Mouse (Mus musculus) kidney, embryonic 16.5 days (tissue): Measurements from ENCODE around the gene Adipor1. TPM values are rescaled to one million over a fixed set of nuclear protein-coding genes. Genes with fewer than 3 reads are reported as not detected.

ENCODE experiments used
- ATAC-seq: fragments of 200-750 bp; cut with Nextera tagmentation; 2 replicates; pipeline ENCODE4 v1.8.0; 2017; ENCODE audit warnings: moderate TSS enrichment; ENCODE audit not compliant: low FRiP score, low TSS enrichment
- H3K27ac ChIP-seq: fragments of 300-500 bp; sonication (generic); 2 replicates; pipeline ENCODE4 v1.5.1; 2014; ENCODE audit warnings: low read length
- H3K27me3 ChIP-seq: fragments of 300-500 bp; sonication (generic); 2 replicates; pipeline ENCODE4 v1.6.1; 2014; ENCODE audit warnings: low read length, control low read depth, mixed read lengths; ENCODE audit not compliant: insufficient read depth
- H3K36me3 ChIP-seq: fragments of 300-500 bp; sonication (generic); 2 replicates; pipeline ENCODE4 v1.6.1; 2014; ENCODE audit warnings: low read length, control low read depth, mixed read lengths; ENCODE audit not compliant: insufficient read depth
- H3K4me1 ChIP-seq: fragments of 300-500 bp; sonication (generic); 2 replicates; pipeline ENCODE4 v1.6.1; 2014; ENCODE audit warnings: low read length, control low read depth, mixed read lengths; ENCODE audit not compliant: insufficient read depth
- H3K4me2 ChIP-seq: fragments of 300-500 bp; sonication (generic); replicated peaks from 2 replicates; pipeline ENCODE4 v1.6.1; 2014; ENCODE audit warnings: low read depth, low read length
- H3K4me3 ChIP-seq: fragments of 300-500 bp; sonication (generic); 2 replicates; pipeline ENCODE4 v1.5.1; 2014; ENCODE audit warnings: mild to moderate bottlenecking, low read length
- H3K9ac ChIP-seq: fragments of 300-500 bp; sonication (generic); replicated peaks from 2 replicates; pipeline ENCODE4 v1.6.1; 2014; ENCODE audit warnings: low read length
- H3K9me3 ChIP-seq: fragments of 300-500 bp; sonication (generic); 2 replicates; pipeline ENCODE4 v1.6.1; 2016; ENCODE audit warnings: low read length, control low read depth
- WGBS: fragments of 180-500 bp; shearing (Covaris S2); extraction: QIAGEN DNeasy Blood & Tissue Kit; methylation state at CpG from one replicate; pipeline ENCODE4 v1.1.7; 2014; 5-methylcytosine and 5-hydroxymethylcytosine counted together
- polyA plus RNA-seq: library from polyadenylated mRNA; unstranded; fragments of >200 nt; fragmentation: Nextera tagmentation; extraction: Ambion mirVana; gene quantifications from 2 replicates; pipeline ENCODE4 v1.2.1, GENCODE M21; 2015

Gene Adipor1
- 98.2 and 101 TPM in 2 replicates for polyA plus RNA-seq

- Histone ChIP-seq H3K36me3 (peaks cover 12% of the 10 kb centered on the region), H3K4me3 (peak within 1 kb of the TSS; percentile 88), H3K9ac (peak within 1 kb of the TSS; percentile 93), H3K9me3 (no peaks in the 10 kb centered on the region), H3K4me2 (peak within 1 kb of the TSS; percentile 62), H3K27me3 (no peaks in the 10 kb centered on the region), H3K4me1 (peaks cover 48% of the 10 kb centered on the region), H3K27ac (peak within 1 kb of the TSS; percentile 96)
- ATAC-seq = peak; percentile 100
- WGBS = under 1% methylated on average over 75 of the region's 77 CpGs
These were observed at the start of gene Adipor1 for GRCm38 (mm10) chr1:134415168-134415831. Gene Adipor1 (plus strand): TSS chr1:134415378.

GRCm38 (mm10) chr1:134365491-134365890 lies 49.7 kb upstream of the Adipor1 start:
- H3K4me2 ChIP-seq = no peak overlapping the region
- no peak overlapping the region for H3K27ac ChIP-seq
- no peaks in the 10 kb centered on the region for H3K36me3 ChIP-seq
- no peak overlapping the region for H3K4me3 ChIP-seq
- WGBS = 65% methylated on average over 5 of the region's 5 CpGs
- H3K4me1 ChIP-seq = peaks cover 11% of the 10 kb centered on the region
- no peaks in the 10 kb centered on the region for H3K27me3 ChIP-seq
- ATAC-seq = no peak
- H3K9ac ChIP-seq = no peak overlapping the region
- peaks cover 4% of the 10 kb centered on the region; the same call in 1 of the 2 replicates for H3K9me3 ChIP-seq

- Histone ChIP-seq H3K4me1 (no peaks in the 10 kb centered on the region), H3K9me3 (peaks cover 4% of the 10 kb centered on the region; the same call in 1 of the 2 replicates), H3K36me3 (no peaks in the 10 kb centered on the region), H3K4me2 (no peak overlapping the region), H3K4me3 (no peak overlapping the region), H3K9ac (no peak overlapping the region), H3K27me3 (no peaks in the 10 kb centered on the region), H3K27ac (no peak overlapping the region)
- no peak for ATAC-seq
- WGBS = 46% methylated on average over 9 of the region's 9 CpGs
These were observed 46.3 kb upstream of the Adipor1 start for GRCm38 (mm10) chr1:134368777-134369337.

- Histone ChIP-seq H3K36me3 (no peaks in the 10 kb centered on the region), H3K27me3 (no peaks in the 10 kb centered on the region), H3K4me1 (no peaks in the 10 kb centered on the region), H3K27ac (no peak overlapping the region), H3K4me3 (no peak overlapping the region), H3K9ac (no peak overlapping the region), H3K4me2 (no peak overlapping the region), H3K9me3 (peaks cover 4% of the 10 kb centered on the region; the same call in 1 of the 2 replicates)
- no peak for ATAC-seq
- 43% methylated on average over 2 of the region's 2 CpGs for WGBS
These were observed 41.1 kb upstream of the Adipor1 start for GRCm38 (mm10) chr1:134374124-134374523.

- peak overlapping the region; percentile 60 for H3K4me2 ChIP-seq
- no peaks in the 10 kb centered on the region for H3K9me3 ChIP-seq
- no peak overlapping the region for H3K9ac ChIP-seq
- no peaks in the 10 kb centered on the region for H3K36me3 ChIP-seq
- H3K27me3 ChIP-seq = no peaks in the 10 kb centered on the region
- no peak for ATAC-seq
- H3K27ac ChIP-seq = no peak overlapping the region
- H3K4me3 ChIP-seq = no peak overlapping the region
- WGBS = 51% methylated on average over 2 of the region's 2 CpGs
- peaks cover 10% of the 10 kb centered on the region; the same call in 1 of the 2 replicates for H3K4me1 ChIP-seq
These were observed 34.1 kb upstream of the Adipor1 start for GRCm38 (mm10) chr1:134381051-134381450.

GRCm38 (mm10) chr1:134381795-134382625 lies 33.2 kb upstream of the Adipor1 start:
- Histone ChIP-seq H3K4me1 (peaks cover 10% of the 10 kb centered on the region; the same call in 1 of the 2 replicates), H3K27me3 (no peaks in the 10 kb centered on the region), H3K4me2 (peak overlapping the region; percentile 60), H3K9me3 (no peaks in the 10 kb centered on the region), H3K27ac (no peak overlapping the region), H3K36me3 (no peaks in the 10 kb centered on the region), H3K9ac (peak overlapping the region; percentile 48), H3K4me3 (peak overlapping the region; percentile 40)
- no peak for ATAC-seq
- WGBS = 4% methylated on average over 19 of the region's 19 CpGs

GRCm38 (mm10) chr1:134384581-134384980 lies 30.6 kb upstream of the Adipor1 start:
- Histone ChIP-seq H3K36me3 (no peaks in the 10 kb centered on the region), H3K4me2 (no peak overlapping the region), H3K4me1 (peaks cover 10% of the 10 kb centered on the region; the same call in 1 of the 2 replicates), H3K9ac (no peak overlapping the region), H3K4me3 (no peak overlapping the region), H3K27me3 (no peaks in the 10 kb centered on the region), H3K27ac (no peak overlapping the region), H3K9me3 (no peaks in the 10 kb centered on the region)
- WGBS = 71% methylated on average over 4 of the region's 4 CpGs
- ATAC-seq = no peak

GRCm38 (mm10) chr1:134385176-134385575 lies 30.0 kb upstream of the Adipor1 start:
- Histone ChIP-seq H3K4me1 (peaks cover 10% of the 10 kb centered on the region; the same call in 1 of the 2 replicates), H3K9me3 (no peaks in the 10 kb centered on the region), H3K36me3 (no peaks in the 10 kb centered on the region), H3K9ac (no peak overlapping the region), H3K27ac (no peak overlapping the region), H3K4me2 (no peak overlapping the region), H3K27me3 (no peaks in the 10 kb centered on the region), H3K4me3 (no peak overlapping the region)
- ATAC-seq = no peak

- WGBS = 100% methylated on average over 1 of the region's 1 CpGs
- no peak for ATAC-seq
- H3K4me3 ChIP-seq = no peak within 1 kb of the TSS
- H3K27me3 ChIP-seq = no peaks in the 10 kb centered on the region
- H3K4me2 ChIP-seq = no peak within 1 kb of the TSS
- peaks cover 10% of the 10 kb centered on the region; the same call in 1 of the 2 replicates for H3K4me1 ChIP-seq
- H3K9me3 ChIP-seq = no peaks in the 10 kb centered on the region
- H3K9ac ChIP-seq = no peak within 1 kb of the TSS
- H3K27ac ChIP-seq = no peak within 1 kb of the TSS
- H3K36me3 ChIP-seq = no peaks in the 10 kb centered on the region
These were observed 29.5 kb upstream of the Adipor1 start, which contains the start of gene 4933406M09Rik for GRCm38 (mm10) chr1:134385666-134386065. Gene 4933406M09Rik (plus strand): TSS chr1:134385940.
